Mouse (Mus musculus) cerebellum, adult 9-11 months (tissue): ENCODE results near the gene Tor2a.

Source experiments
- DNase-seq: peaks from one replicate; pipeline ENCODE4 v3.0.0; 2022

Tor2a gene

DNA sequence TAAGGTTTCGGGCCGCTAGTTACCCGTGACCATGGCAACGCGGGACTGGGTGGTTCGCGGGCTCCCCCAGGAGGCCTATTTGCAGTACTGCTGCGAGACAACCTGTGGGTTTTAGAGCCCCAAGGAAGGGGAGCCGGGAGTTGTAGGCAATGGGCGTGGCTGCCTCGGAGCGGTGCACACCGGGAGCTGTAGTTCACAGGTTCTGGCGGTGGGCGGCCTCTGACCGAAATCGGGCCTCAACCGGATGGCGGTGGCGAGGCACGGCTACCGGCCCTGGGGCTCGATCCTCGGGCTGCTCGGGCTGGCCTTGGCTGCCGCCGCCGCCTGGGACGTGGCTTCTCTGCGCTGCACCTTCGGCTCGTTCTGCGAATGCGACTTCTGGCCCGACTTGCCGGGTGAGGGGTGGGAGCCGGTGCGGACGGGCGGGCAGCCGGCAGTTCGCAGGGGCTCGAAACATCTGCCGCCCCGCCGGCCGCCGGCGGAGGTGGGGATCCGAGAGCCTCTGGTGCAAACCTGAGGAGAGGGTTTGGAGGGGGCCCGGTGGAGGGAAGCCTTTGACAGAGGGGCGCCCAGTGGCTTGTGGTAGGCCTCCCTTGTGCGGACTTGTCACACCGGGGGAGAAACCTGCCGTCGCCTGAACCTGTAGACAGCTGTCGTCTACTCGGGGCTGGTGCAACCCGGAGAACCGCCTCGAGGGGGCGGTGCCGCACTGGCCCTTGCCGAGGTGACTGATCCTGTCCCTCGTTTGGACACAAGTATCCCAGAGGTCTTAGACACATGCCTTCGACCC lies at the start of gene Tor2a:
Tor2a (plus strand) TSS at position 179 of the 790 bp plus-strand sequence.
- DNase-seq: peak; percentile 97

GRCm38 (mm10) chr2:32708643-32709042 lies 48.4 kb upstream of the Tor2a start:
- DNase-seq: no peak

DNA sequence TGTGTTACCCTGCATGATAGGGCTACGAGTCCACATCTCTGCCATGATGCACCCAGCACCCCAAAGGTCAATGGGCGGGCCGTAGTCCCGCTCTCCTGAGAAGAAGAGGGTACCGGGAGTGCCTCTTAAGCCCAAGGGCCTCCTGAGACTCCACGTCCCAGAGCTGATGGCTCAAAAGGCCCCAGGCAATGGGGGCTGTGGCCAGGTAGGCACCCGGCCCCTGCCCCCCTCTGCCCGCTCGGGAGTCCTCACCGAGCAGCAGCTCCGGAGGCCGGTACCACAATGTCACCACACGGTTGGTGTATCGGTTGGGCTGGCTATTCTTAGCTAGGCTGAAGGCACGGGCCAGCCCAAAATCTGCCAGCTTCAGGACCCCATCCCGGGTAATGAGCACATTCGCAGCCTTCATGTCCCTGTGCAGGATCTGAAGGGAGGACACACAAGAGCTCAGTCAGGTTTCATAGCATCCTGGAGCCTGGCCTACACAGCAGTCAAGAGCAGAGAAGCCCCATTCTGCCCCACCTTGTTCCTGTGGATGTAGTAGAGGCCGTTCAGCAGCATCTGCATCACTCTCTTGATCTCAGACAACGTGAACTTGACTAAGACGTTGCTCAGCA lies 47.4 kb upstream of the Tor2a start:
- DNase-seq: no peak

GRCm38 (mm10) chr2:32710425-32710824 lies 46.6 kb upstream of the Tor2a start:
- DNase-seq: no peak

DNA sequence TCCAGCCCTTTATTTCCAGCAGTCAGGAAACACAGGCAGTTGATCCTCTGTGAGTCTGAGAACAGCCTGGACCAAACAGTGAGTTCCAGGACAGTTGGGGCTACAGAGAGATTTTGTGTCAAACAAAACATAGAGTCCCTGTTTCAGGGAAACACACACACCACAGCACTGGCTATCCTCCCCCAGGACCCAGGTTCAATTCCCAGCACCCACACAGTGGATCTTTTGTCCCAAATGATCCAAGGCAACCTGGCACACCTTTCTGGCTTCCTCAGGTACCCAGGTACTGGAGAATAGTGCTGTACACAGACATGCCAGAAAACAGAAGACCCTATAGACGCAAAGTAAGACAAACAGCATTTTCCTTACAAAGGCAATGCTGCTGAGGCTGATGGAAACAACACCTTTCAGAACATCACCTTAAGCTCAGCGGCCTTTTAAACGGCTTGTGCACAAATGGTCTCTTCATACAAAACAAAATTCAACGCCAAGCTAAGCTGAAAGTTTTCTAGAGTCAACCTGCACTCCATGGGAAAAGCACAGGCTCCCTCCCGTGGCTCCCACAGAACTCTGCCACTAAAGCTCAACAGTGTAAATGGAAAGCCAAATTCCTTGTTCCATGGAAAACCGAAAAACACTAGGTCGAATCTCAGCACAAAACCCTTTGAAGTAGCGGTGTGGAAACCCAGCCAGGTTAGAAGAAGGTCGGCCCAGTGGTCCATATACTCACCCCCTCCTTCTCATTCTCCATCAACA lies 45.6 kb upstream of the Tor2a start:
- DNase-seq: no peak

DNA sequence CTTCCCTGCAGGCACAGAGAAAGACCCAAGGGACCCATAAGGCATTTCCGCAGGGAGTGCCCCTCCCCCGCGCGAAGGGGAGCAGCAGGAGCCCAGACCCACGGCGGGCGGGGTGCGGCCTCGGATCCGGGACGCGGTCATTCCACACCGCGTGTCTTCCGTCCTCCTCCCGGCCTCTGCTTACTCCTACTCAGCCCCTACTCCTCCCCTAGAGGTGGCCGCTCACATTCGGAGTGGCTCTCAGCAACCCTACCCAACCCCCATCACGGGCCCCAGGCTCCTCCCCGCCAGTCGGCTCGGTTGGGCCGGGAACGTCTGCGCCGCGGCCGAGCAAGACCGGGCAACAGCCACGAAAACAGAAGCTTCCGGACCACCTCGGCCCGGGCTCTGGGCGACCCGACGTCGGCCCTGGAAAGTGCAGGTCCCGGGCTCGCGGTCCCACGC lies 44.9 kb upstream of the Tor2a start:
- peak; percentile 82 for DNase-seq

DNA sequence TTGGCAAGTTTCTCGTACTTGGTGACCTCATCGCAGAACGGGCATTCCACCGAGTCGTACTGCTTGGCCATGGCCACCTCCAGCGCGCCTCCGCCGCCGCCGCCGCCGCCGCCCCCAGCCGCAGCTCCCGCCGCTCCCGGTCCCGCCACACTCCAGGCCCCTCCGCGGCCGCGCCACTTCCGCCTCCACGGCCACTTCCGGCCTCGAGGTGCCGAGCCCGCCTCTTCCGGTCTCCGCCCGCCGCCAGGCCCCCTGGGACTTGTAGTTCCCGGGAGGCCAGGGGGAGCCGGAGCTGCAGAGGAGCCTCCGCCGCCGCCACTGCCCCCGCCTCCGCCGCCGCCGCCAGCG lies 44.5 kb upstream of the Tor2a start:
- DNase-seq: peak; percentile 95

DNA sequence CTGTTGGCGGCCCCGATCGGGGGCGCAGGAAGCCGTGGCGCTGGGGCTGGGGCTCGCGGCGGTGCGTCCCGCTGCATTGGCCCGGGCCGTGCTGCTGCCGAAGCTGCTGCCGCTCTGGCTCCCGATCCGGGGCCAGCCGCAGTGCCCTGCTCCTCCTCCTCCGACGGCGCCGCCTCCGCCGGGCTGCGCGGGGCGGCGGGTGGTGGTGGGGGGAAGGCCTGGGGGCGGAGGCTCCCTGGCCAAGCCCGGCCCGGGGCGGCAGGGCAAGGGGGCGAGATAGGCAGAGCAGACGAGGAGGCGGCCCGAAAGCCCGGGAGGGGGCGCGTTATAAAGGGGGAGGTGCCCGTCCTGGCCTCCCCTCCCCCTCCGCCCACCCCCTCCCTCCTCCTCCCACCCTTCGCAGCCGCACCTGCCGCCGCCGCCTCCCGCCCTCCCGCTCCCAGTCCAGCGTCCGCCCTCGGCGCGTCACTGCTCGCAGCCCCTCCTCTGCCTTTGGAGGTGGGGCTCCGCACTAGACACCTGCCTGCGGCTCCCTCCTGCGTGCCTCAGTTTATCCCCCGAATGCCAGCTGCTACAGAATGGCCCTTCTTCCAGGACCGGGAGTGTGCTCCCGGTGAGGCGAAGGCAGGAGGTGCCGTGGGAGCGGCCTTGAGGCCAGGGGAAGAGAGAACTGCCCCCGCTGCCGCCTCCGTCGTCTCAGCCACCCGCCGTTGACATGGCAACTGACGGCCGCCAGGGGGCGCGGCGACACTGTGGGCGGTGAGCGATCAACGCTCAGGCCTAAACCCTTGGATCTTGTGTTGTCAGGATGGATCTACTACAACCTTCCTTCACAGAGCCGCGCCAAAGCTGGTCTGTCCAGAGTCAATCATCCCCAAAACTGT lies 43.9 kb upstream of the Tor2a start, which contains the start of gene Cdk9:
Cdk9 (minus strand) TSS at position 143 of the 884 bp plus-strand sequence.
- DNase-seq: peak; percentile 95

DNA sequence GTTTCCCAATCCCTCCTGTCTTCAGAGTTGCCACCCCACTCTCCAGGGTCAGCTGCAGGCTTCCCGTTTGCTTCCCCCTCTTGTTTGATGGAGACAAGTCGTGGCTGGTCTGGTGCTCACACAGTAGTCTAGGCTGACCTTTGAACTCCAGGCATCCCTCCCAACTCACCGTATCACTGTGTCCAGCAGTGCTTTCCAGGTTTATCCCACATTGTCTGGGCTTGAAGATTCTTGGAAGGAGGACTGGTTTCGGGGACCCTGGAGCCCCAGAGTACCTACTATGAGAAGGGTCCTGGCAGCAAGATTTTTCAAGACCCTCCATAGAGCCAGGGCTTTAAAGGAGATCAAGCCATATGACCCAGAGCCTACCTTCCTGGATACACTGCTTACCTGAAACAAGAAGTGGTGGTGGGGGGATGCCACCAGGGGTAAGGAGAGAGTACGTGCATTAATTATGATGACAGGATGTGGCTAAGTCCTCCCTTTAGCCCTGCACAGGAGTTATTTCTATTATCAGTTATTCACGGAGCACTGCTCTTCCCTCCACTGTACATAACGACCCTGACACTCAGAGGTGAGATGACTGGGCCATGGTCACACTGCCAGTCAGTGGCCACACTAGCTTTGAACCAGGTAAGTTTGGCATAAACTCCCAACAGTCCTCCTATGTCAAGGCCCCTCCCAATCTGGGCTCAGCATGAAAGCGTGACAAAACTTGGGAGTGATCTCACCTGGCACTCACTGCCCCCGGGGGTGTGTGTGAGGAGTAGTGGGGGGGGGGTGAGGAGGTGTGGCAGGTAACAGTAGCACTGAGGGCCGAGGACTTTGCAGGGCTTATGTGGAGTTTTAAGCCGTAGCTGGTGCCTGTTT lies 42.7 kb upstream of the Tor2a start:
- peak; percentile 73 for DNase-seq

DNA sequence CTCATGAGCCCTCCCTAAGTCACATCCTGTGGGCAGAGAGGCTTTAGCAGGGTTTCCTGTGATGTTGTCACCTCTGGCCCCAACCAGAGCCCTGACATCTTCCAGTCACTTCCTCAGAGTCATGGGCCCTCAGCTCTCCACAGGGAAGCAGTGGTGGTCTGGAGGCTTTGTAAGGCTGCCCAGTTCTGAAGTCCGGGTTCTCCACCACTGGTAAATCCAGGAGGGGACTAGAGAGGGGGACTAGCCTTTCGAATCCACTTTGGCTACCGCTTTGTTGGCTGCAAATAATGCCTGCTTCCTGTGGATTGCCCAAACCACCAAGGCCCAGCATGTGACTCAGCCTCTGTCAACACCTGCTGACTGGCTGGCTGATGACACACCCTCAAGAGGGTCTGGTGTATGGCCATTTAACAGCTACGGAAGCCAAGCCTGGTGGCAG lies 42.0 kb upstream of the Tor2a start:
- peak; percentile 68 for DNase-seq

DNA sequence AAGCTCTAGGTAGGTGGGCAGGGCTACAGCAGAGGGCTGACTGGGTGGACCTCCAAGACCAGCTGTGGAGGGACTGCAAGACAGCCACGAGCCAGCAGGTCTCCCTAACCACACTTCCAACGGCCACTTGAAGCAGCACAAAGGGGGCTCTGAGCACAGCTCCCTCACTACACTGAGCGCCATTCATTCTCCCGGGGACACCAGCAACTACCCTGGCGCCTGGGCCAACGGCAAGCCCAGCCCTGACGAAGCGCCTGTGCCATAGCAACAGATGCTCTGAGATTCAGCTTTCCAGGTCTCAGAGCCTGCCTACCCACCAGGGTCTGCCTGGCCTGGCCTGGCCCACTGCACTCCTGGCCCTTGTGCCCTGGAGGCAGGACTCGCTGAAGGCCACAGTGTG lies 38.3 kb upstream of the Tor2a start:
- no peak for DNase-seq

DNA sequence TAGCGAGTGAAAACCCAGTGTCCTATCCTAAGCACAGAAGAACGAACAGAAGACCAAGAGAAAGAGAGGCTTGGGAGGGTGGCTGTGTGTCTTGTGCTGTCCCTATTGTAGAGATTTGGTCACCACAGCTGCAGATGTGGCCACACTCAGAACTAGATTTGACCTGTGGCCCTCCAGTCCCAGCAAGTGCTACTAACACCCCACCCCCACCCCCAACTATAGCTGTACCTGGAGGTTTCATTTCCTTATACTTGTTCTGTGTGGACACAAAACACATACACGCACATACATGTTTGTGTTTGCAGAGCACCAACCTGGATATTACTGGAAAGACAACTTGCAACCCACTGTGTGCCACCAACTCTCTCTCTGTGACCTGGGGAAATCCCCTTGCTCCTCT lies 37.0 kb upstream of the Tor2a start:
- DNase-seq: no peak

GRCm38 (mm10) chr2:32720681-32721229 lies 36.3 kb upstream of the Tor2a start, which contains the start of gene Sh2d3c:
Sh2d3c (plus strand) TSS chr2:32721055.
- no peak for DNase-seq

DNA sequence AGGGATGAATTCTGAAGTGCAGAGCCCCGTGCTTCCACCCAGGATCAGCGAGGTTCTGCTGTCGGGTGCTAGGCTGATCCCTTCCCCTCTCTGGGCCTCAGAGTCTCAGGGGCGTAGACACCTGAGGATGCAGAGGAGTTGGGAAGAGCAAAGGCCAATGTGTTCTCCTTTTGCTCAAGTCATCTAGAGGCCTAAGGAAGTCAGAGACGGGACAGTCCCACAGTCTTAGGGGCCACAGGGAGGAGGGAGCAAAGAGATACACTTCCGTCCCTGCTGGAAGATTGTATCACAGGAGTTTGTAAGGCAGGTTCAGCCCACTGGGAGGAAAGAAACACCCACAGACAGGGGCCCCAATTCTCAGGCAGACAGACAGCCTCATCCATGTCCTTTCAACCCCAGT lies 35.0 kb upstream of the Tor2a start:
- no peak for DNase-seq

GRCm38 (mm10) chr2:32722581-32722980 lies 34.5 kb upstream of the Tor2a start:
- DNase-seq: no peak

DNA sequence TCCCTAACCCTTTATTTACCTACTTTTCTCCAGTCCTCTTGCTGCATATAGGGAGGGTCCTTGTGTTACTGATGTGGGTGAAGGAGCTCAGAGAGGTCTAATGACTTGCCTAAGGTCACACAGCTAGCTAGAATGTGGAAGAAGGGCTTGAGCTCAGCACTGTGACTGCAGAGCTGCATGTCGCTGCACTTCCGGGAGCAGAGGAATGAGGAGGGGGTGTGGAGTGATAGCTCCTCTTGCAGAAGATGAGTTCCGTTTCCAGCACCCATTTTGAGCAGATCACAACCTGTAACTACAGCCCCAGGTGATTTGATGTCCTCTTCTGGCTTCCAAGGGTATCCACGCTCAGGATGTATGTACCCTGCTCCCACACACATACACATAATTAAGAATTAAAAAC lies 32.9 kb upstream of the Tor2a start:
- no peak for DNase-seq

DNA sequence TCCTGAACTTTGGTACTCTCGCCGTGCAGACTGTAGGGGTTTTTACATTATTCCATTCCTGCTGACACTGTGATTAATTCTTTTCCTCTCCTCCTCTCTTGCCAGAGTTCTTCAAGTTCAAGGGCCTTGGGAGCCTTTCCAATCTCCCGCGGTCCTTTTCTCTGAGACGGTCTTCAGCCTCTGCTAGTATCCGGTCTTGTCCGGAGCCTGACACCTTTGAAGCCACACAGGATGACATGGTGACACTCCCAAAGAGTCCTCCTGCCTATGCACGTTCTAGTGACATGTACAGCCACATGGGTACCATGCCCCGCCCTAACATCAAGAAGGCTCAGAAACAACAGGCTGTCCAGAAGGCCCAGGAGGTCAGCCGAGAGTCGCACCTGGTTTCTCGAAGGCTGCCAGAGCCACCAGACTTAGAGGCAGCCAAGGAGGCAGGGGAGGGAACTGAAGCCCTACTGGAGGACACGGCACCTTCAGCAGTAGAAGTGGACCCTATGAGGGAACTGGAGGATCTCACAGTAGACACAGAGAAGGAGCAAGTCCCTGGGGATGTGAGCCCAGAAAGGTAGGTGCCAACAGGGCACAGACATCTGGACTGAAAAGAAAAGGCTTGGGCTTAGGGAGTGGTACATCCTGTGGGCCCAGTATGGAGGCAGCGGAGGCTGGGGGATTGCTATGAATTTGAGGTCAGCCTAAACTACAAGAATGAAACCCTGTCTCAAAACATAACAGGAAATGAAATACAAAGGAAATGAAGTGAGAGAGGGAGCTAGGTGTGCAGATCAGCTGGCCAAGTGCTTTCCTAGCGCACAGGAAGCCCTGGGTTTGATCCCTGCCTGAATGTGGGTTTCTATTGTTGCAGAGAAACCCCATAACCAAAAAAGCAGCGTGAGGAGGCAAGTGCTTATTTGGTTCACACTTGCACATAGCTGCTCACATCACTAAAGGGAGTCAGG lies 31.9 kb upstream of the Tor2a start:
- no peak for DNase-seq

GRCm38 (mm10) chr2:32727435-32727834 lies 29.6 kb upstream of the Tor2a start:
- DNase-seq: peak; percentile 94

- DNase-seq: no peak
Measured at GRCm38 (mm10) chr2:32728463-32728862, 28.6 kb upstream of the Tor2a start.

GRCm38 (mm10) chr2:32729547-32729946 lies 27.5 kb upstream of the Tor2a start:
- no peak for DNase-seq
